Mouse (Mus musculus) olfactory bulb, adult 2 months (tissue): Measurements from ENCODE around the gene Bcl11b.

Experiments
- CTCF ChIP-seq: fragments of 200-500 bp; IDR thresholded peaks from 2 replicates; pipeline ENCODE4 v1.5.1; 2012; ENCODE audit warnings: low read depth, mild to moderate bottlenecking, low read length, moderate library complexity; ENCODE audit not compliant: insufficient read depth
- POLR2A ChIP-seq: fragments of 200-500 bp; IDR thresholded peaks from 2 replicates; pipeline ENCODE4 v1.6.1; 2012; ENCODE audit warnings: mild to moderate bottlenecking, low read depth, low read length, moderate library complexity; ENCODE audit not compliant: insufficient read depth

- no peak for TF ChIP-seq CTCF
- TF ChIP-seq POLR2A = no peak
These were observed 25.3 kb downstream of the Bcl11b start for GRCm38 (mm10) chr12:107978063-107978462.
